Mouse (Mus musculus) MN1 (cell line): ENCODE results near the gene Lhx1.
A peak's percentile ranks its signal among the peaks of the same experiment; 100 is the strongest.

Experiments
- DNase-seq: peaks from one replicate; pipeline ENCODE4 v3.0.0-alpha.2; 2016; ENCODE audit warnings: low spot score

Lhx1 gene

DNA sequence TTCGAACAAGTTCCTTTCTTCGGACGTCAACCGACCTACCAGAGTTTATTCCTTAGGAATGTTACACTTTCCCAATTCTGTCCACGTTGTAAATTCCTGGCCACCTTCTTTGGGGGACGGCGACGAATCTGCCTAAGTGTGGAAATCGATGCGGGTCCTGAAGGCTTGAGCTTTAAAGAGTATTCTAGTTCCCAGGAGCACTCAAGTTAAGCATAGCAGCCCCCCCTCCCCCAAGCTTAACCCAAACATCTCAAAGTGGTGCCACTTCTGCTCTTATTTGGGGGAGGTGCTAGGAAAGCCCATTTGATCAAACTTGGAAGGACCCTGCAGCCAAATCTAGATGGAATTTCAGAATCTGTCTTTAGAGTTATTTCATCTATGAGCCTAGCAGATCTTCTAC lies 1.1 kb upstream of the Lhx1 start:
- DNase-seq, result no peak

DNA sequence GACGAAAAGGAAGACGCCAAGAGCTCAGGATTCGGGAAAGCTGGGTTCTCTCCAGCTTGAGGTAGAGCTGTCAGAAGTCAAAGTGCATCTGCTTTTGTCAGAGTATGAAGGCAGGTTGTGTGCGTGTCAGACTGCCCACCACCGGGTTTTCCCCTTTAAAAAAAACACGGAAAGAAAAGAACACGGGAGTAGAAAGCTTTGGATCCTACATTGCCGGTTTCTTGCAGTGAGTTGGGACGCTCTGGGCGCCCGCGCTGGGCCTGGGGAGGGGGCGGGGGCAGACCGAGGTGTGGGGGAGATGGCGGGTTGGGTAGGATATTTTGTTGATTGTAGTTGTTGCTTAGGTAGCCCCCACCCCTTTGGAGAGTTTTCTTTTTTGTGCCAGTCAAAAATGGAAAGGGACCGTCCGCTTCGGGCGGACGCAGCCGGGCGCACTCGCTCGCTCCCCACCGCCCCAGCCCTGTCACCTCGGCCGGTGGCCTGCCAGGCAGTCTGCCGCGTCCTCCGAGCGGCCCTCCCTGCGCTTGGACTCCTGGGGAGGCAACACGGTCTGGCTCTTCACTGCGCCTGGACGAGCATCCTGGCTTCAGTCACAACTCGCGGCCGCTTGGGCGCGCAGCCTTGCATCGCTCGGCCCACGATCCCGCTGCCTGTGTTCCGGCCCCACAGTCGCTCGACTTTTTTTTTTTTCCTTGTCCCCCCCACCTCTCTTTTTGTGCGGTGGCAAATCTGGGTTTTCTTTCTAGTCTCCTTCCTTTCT lies 644 bp downstream of the Lhx1 start:
- DNase-seq, result peak; percentile 78

DNA sequence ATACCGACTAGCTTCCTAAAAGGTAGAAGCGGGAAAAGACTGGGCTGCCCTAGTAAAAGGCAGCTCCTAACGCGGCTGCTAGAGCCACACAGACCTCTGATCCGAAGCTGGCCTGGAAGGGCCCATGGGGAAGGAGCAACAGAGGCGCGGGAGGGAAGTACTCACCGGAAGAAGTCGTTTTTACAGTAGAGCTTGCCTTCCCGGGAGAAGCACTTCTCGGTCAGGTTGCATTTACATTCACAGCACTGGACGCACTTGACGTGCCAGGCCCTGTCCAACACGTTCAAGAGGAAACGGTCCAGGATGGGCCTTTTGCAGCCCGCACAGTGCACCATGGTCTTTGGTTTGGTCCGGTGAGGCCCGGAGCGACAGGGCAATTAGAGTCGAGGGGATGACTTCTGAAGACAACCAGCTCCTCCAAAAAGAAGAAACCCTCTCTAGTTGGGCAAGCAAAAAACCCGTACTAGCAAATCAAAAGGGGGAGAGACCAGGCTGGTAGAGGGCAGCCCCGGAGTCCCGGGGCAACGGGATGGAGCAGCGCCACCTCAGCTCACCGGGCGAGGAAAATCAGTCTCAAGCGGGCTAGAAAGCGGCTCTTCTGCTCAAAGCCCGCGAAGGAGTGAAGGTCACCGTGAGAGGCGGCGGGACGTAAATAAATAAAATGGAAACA lies 1.4 kb downstream of the Lhx1 start:
- peak; percentile 29 for DNase-seq

DNA sequence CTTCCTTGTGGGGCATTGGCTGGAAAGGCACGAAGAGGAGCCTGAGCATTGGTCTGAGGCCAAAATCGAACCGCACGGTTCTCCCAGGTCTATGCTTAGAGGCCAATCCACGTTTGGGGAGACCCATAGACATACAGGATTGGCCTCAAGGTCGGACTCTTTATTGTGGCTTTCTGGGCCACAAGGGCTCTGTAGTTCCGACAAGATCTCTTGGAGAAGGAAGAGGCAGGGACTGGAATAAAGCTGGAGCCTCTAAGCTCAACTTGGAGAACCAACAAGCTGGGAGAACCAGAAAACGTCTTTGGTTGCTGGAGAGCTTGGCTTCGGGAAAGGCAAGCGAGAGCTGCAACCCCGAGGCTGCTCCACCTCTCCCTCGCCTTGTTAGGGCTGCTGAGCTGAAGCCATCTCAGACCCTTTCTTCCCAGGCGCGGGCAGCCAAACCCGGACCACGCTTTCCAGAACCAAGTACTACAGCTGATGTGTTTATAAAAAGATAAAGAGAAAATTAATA lies 2.0 kb downstream of the Lhx1 start:
- DNase-seq, result peak; percentile 10

DNA sequence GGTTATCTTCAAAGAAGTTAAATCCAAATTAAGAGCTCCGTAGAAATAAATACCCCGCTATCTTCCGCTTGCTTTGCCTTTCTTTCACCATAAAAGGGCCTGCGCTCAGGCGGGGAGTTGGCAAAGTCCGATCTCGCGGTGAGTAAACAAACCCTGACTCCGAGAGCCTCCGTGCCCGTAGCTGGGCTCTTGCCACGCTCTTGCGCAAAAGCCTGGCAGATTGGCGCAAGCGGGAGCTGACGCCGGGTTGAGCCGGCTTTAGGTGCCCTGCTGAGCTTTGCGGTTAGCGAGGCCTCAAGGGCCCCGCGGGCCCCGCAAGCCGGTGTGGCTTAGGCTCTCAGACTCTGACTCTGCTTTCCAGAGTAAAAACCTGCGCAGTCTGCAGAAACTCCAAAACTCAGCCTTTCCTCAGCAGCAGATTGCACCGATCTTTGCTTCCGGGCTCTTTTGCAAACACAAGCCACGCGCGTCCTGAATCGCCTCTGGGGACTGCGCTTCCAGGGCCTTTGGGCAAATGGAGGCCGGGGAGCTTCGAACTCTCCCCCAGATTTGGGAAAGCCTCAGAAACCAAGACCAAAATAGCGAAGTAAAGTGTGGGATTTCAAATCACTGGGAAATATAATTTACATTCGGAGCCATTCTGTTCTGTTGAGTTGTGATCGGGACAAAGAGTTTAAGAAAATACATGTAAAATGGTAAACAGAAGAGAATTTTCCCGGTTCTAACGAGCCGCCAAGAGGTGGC lies 2.6 kb downstream of the Lhx1 start:
- no peak for DNase-seq

DNA sequence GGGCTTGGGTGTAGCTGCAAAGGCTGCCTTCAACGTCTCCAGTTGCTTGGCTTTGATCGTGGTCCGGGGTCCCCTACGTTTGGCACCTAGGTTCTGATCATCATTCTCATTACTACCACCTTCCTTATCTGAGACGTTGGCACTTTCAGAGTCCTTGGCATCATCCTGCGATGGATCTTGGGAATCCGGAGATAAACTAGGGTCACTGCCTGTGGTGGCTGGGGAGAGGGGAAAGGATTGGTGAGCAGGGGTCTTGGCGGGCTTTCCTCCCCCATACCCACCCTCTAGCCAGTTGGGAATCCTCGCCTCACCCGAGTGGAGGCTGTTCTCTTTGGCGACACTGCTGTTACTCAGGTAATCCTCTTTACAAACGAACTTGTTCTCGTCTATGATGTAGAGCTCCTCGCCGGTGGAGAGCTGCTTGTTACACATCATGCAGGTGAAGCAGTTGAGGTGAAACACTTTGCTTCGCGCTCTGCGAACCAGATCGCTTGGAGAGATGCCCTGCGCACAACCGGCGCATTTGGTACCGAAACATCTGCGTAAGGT lies 3.5 kb downstream of the Lhx1 start:
- DNase-seq, result no peak

DNA sequence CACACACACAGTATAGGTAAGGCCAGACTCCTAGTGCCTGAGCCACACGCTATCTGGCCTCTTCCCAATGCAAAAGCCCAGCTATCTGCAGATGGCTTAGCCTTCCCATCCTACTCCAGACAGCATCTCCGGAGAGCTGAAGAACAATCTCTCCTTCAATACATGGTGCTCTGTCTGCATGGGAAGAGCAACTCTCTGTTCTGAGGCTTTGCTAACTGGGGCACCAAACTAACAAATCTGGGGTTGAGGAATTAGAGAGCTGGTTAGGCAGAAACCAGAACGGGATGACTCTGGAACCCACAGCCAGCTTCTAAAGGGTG lies 4.3 kb downstream of the Lhx1 start:
- DNase-seq, result no peak

DNA sequence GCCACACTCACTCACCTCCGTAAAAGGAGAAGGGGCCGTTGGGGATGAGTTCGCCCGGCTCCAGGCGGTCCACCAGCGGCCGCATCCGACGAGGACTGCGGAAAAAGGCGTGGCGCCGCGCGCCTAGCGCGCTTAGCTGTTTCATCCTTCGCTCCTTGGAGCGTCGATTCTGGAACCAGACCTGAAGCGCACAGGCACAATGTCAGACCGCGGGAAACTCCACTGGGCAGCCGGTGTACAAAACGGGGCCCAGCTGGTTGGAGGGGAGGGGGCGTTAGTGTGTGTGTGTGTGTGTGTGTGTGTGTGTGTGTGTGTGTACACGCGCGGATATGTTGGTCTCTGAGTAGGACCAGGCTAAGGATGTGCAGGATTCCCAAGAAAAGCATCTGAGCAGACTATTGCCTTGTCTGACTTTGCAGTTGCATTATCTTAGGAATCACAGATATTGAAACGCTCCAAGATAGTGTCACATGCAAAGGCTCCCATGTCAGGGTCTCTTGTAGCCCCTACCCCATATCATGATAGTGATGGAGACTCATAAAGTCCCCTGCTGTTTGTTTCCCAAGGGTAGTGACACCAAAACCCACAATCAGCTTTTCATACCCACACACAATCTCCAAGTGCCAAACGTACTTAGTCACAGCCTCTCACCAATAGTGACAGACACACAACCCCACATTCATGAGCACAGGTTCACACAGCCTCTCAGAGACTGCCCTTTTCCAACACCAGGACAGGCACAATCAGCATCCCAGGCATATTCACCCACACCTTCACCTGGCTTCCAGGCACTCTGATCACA lies 4.9 kb downstream of the Lhx1 start:
- no peak for DNase-seq

DNA sequence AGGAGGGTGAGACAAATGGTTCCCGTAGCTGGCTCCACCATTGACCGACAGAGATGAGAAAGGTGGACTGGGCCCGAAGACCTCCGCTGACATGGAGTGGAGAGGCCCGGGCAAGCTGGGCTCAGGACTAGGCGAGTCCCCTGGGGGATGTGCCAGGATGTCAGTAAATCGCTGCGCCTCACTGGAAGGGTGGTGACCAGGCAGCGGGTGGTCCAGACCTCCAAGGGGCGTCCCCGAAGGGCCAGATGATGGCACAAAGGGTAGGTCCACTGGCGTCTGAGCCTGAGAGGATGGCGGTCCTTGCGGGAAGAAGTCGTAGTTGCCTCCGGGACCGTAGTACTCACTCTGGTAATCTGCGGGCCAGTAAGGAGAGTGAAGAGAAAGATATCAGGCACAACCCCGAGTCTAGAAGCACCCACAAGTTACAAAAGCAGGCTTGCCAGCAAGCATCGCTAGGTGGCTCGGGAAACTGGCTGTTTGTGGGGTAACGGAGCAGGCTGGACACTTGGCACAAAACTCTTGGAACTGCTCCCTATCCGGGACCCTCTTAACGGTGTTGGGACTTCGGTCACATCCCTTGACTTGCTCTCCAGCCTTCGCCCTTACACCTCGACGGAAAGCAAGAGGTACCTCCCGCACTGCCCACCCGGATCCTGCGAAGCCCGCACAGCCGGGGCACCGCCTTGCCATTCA lies 5.6 kb downstream of the Lhx1 start:
- DNase-seq, result no peak

DNA sequence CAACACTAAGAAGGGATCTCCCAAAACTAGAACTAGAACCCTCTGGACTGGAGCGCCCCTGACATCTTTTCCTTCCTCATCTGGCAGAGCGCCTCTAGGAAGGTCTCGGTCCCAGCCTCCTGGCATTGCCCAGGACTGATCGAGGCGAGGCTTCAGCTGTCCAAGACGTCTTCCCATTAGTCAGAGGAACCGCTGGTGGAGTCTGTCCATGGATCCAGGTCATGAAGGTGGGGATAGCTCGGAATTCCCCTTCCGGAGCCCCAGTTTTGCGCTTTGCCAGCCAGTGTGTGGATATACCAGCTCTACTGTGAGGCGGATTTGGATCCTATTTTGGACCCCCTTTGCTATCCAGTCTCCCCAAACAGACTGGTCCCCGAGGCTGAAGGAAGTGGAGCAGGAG lies 6.3 kb downstream of the Lhx1 start:
- DNase-seq, result no peak

DNA sequence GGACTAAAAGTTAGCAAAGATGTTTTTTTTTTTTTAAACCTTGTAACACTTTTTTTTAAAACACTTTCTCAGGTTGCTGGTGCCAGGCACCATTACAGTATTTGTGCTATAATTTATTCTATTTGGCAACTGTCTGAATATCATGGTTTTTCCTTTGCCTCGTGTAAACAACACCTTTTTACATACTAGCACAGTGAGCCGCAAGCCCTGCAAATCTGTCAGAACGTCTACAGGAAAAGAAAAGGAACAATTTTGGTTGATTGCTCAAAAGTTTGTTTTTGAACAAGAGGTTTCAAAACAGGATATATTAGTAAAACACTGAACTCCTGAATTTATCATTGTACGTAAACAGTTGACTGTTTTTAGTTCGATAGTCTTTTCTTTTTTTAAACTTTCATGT lies 7.1 kb downstream of the Lhx1 start:
- DNase-seq, result no peak

DNA sequence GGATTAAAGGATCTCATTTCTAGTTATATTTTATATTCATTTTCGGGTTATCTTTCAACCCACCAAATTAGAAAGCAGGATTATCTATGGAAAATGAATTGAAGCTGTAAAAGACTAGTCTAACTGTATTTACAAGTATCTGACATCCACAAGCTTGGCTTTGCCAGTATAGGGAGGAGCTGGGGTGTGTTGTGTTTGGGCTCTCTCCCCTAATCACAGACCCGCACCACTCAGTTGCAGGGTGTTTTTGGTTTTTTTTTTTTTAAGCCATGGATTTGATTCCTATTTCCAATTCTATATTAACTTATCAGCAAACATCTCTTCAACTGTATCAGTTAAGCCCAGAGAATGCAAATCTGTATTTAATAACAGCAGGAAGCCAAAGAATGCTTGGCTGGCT lies 7.9 kb downstream of the Lhx1 start:
- DNase-seq, result no peak

DNA sequence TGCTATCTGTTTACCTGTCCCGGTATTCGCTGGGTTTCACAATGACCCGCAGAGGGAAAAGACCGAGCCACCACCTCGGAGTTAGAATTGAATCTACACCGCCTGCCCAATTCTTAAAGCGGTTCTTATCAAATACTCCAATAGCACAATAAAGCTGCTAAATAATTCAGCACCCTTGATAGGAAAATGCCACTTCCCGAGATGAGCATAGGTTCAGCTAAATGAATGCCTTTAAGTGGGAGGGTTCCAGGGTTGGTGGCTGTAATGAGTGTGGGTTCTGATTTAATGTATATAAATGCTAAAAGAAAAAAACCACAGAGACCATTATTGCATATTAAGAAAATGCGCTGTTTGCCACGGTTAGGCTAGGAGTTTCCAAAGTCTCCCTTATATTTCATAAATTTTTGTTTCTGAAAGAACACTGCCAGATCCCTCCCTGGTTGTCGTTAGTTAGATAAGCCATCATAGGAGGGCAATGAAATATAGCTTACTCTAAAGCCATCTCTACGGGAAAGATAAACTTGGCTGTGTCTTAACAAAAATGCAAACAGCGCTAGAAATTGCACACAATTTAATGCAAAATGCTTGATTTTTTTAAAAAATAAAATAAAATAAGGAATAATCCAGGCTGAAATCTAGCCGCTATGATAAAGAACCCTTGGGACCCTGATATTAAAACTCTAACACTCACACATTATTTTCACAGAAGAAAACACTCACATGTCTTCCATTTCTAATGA lies 8.7 kb downstream of the Lhx1 start:
- no peak for DNase-seq

DNA sequence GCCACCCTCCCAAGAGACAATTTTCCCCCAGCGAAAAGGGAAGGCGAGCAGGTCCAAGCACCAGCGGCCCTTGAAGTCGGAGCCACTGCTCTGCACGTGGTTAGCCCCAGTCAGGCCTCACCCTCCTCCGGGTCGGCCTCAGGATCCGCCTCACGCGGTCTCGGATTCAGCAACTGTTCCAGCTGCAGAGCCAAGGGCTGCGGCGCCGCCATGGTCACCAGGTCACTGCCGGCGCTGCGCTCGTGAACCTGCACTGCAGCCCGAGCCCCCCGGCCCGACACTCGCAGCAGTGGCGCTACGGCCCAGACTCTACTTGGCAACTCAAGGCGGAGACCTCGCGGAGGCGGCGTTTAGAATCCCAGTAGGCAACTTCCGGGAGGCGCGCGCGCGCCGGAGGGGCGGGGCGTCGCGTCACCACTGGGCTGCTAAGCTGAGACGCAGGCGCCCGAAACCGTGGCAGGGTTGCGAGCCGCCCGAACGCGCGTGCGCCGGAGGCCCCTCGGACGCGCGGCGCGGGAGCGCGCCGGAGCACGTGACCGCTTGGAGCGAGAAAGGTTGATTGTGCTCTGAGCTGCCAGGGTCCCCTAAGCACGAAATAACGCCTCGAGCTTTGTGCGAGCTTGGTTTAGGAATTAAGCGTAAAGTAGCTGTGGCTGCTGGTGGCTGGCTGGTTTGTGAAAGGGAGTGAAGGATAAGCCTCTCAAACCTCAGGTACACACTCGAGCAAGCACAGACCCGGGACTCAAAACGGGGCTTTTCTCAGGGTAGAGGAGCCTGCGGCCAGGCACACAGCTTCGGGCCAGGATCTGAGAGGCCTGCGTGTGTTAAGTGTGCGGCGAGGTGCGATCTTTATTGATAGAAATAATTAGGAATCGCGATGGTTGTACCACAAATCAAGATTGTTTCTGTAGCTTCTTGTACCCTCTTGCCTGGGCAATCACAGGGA lies 11.9 kb downstream of the Lhx1 start, which contains the start of gene Aatf:
Aatf (minus strand) TSS at position 352 of the 946 bp plus-strand sequence.
- peak; percentile 97 for DNase-seq

DNA sequence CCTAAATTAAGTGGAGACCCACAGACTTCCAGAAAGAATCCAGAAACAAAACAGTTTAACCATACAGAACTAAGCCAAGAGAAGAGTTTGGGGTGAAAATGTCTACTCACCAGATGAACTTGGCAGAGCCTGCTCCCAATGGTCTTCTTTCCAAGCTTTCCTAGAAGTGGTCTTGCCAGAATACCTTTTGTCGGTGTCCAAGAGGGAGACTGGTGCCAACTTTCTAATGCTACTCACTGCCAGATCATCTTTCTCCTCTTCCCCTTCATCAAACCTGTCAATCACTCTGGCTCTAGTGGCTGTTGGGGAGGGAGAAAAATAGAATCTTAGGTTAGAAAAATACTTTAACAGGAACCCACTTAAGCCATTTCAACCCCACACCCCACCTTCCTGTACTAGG lies 13.3 kb downstream of the Lhx1 start:
- DNase-seq, result no peak

DNA sequence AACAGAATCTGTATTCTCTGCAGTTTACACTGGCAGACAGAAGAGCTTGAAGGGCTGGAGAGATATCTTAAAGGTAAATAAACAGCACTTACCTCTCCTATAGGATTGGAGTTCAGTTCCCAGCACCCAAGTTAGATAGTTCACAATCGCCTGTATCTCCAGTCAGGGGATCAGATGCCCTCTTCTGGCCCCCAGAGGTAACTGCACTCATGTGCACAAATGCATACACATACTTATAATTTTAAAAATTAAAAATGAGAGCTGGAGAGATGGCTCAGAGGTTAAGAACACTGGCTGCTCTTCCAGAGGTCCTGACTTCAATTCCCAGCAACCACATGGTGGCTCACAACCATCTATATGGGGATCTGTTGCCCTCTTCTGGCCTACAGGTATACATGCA lies 21.0 kb downstream of the Lhx1 start:
- no peak for DNase-seq

DNA sequence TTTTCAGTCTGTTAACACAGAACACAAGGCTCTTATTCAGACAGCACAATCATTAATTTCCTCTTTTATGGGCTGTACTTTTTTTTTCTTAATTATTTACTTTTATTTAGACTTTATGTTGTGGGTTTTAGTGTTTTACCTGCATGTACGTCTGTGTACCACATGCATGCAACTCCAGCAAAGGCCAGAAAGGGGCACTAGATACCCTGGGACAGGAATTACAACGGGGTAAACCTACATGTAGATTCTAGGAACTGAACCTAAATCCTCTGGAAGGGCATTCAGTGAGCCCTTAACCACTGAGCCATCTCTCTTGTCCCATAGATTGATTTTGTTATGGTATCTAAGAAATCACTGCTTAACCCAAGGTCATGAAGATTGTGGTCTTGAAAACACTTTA lies 27.4 kb downstream of the Lhx1 start:
- DNase-seq, result peak; percentile 21

DNA sequence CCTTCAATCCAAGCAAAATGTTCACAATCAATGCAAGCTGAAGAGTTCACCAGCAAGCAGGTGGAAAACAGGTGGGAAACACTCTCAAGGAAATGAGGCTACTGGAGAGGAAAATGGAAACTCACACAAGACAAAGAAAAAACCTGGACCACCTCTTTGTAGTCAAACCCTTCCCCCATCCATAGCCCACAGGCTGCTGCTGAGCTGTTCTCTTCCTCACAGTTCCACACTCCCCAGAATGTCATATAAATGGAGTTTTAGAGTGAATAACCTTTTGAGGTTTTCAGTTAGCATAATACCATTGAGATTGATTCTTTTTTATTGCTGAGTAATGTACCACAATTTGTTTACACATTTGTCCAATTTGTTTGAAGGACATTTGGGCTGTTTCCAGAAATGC lies 28.4 kb downstream of the Lhx1 start:
- DNase-seq, result no peak

DNA sequence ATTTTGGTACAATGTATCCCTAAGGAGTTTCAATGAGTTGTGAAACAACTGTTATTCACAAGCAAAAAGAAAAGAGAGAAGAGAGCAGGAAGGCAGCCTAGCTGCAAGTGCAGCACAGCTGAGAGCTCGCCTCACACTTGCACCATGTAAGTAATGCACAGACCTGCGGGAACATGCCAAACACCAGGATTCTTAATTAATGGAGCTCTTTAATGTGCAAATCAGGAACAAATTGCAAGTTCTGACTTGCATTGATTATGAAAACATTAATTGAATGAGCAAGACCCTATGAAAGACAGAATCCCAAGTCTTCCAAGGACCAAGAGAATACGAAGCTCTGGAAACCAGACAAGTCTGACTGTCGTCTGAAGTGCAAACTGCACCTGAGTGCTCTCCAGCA lies 29.6 kb downstream of the Lhx1 start:
- DNase-seq, result no peak
